Mouse (Mus musculus): ENCODE results near the gene Ube2o. TPM values are rescaled to one million over a fixed set of nuclear protein-coding genes. Genes with fewer than 3 reads are reported as not detected.
A peak's percentile ranks its signal among the peaks of the same experiment; 100 is the strongest.
"Not testable (repeated sequence)": the region's sequence is repeated elsewhere in the genome, so short reads cannot be mapped to it uniquely, and the experiment has no call there.

Ube2o gene
- polyA plus RNA-seq, 2 experiments from 2014 or later = 2.2 TPM

DNA sequence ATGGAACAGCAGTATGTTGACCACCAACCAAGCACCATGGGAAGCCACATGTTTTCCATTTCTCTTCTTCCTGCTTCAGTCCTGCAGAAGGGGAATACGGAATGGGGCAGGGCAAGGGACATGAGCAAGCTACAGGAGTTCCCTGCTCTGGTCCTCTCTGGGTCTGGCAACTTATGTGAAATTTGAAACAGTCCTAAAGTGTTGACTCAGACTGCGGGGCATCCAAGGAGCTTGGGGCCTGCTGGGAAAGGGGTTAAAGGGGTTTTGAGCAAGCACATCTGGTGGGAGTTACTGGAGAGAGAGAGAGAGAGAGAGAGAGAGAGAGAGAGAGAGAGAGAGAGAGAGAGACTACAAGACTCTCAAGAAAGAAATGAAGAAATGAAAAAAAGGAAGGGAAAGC is 72.6 kb downstream of the Ube2o start:
- ATAC-seq = no peak

DNA sequence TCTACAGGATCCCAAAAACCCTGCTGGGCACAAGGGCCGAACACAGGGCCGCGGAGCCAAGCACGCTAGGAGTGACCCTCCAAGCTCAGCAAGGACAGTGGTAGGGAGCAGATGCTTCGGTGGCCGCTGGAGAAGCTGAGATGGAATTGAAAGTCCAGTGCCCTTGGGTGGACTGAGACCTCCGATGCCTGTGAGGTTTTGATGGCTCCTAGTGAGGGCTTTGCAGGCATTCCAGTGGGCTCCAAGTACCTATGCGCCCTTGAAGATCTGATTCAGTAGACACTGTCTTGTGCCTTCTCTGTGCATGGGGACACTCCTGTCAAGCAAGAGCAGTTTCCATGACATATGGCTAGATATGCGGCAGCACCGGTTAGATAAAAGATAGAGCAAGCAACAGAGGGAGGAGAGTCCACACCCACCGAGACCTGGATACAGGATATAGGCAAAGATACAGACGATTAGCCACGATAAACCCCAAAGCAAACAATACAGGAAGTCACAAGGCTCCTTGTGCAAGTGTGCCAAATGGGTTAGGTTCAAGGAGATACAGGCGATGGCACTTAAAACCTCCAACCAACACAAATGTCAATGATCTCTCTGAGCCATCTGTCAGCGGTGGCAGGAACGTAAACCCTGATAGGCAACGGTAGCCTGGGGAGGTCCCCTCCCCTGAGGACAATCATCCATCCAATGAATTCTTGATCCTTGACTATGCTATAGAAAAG is 74.9 kb downstream of the Ube2o start:
- no peak for ATAC-seq

DNA sequence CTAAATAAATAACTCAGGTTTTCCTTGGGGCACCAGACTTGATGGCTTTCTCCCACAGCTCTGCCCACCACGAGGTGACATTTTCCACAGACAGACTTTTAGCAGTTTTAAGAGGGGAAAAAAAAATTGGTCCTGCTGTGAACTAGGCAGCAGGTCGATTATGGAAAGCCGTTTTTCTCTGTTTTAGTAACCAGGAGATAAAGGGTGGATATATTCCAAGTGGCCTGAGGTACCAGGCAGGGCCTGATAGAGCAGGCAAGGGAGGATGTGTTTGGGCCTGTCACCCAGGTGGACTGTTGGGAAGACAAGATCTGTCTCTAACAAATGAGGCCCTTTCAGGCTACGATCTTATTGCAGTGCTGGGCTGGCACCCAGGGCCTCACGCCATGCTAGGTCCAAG is 75.7 kb downstream of the Ube2o start:
- ATAC-seq = no peak

DNA sequence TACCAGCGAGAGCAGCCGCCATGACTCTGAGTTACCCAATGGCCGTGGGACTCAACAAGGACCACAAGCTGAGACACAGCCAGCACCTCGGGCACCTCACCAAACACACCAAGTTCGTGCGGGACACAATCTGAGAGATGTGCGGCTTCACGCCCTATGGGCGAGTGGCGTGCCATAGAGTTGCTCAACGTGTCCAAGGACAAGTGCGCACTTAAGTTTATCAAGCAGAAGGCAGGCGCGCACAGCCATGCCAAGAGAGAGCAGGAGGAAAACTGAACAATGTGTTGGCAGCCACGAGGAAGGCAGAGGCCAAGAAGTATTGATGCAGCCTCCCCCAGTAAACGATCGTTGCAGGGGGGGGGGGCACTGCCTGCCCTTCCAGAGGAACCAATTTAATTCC is 76.7 kb downstream of the Ube2o start:
- ATAC-seq = no peak

DNA sequence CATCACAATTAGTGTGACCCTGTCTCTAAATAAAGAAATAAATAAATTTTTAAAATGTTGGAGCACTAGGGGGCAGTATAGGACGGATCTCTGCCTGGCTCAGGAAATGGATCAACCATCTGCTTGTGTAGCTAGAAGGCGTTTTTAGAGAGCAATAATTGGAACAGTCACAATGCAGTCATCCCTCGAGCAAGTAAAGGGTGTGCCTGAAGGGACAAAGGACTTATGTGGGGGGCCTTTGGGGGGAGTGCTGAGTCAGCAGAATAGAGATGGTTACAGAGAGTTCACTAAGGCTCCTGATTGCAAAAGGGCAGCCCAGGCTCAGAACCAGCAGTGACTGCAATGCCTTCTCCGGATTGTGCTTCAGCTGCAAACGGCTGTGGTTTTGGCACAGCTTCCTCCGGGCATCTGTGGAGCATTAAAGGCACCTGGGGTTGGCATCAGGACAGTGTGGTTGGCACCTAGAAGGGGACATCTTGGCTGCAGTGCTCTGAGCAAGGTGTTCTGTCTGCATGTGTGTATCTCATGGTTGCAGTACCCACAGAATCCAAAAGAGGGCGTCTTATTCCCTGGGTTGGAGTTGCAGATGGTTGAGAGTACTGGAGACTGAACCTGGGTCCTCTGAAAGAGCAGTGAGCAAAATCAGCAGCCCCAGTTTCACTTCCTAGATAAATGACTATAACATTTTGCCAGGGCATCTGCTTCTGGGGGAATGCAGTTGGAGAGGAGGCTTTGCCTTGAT is 80.1 kb downstream of the Ube2o start:
- ATAC-seq = no peak

DNA sequence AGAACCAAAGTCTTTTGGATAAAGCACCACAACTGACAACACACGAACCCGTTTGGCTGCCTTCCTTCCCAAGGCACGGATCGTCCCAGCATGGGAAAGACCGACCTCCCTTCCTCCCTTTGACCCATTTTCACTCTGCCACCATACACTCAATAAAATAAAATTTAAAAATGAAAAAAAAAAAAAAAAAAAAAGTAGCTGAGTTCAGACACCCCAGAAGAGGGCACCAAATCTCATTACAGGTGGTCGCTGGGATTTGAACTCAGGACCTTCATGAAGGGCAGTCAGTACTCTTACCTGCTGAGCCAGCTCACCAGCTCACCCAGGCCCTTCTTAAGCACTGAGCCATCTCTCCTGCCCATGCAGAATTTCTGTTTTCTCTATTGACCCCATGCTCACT is 82.2 kb downstream of the Ube2o start:
- ATAC-seq = no peak

DNA sequence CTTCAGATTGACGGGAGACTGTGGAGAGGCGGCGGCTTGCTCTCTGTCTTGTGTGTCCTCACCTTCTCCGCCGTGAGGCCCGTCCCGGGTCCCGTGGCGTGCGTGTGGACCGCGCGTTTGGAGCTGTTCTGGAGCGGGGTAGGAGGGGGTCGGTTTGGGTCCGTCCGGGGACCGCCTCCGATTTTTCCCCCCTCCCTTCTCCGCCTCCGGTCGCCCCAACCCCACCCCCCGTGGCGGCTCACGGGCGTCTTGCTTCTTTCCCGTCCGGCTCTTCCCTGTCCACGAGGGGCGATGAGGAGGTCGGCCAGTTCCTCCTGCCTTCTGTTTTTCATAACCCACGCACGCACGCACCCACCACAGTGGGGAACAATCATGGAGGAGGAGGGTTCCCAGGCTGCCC is 82.7 kb downstream of the Ube2o start:
- ATAC-seq = no peak

DNA sequence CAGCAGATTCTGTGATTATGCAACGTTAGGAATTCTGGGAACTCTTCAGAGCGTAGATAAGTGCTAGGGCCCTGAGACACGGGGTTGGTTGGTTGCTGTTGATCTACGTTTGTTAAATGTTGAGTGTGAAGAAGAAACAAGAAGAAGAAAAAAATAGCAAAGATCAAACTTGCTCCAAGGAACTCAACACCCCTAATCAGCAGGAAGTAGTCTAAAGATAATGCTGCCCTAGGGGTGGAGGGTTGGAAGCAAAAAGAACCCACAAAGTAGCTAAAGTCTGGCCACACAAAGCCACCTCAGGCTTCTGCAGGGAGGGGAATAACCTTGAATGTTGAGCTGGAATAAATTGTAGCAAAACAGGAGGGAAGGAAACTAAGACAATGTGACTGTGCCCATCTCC is 83.9 kb downstream of the Ube2o start:
- no peak for ATAC-seq

DNA sequence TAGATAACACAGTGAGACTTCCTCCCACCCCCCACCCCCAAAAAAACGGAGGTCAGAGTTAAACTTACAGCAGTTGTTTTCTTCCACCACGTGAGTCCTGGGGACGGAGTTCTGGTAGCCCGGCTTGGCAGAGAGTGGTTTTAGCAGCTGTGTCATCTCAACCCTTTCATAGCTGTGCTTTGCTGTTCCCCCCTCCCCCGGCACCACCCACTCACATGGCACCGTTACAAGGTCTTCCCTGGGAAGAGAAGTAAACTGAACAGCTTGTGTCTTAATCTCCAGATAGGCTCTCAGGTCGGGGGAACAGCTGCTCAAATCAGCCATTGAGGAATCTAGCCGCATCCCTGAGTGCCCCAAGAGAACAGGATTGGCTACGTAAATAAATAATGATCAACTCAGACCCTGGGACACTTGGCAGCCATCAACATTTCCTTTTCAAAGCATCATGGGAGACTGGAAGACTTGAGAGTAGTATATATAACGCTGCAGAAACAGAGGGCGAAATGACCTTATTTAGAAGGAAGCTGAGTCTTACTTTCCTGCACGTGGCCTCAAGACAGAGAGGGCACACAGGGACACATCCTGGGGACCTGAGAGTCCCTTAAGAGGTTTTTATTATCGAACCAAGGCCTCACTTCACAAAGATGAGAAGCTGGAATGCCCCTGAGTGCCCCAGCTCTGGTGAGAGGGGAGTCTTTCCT is 86.6 kb downstream of the Ube2o start:
- ATAC-seq = no peak

DNA sequence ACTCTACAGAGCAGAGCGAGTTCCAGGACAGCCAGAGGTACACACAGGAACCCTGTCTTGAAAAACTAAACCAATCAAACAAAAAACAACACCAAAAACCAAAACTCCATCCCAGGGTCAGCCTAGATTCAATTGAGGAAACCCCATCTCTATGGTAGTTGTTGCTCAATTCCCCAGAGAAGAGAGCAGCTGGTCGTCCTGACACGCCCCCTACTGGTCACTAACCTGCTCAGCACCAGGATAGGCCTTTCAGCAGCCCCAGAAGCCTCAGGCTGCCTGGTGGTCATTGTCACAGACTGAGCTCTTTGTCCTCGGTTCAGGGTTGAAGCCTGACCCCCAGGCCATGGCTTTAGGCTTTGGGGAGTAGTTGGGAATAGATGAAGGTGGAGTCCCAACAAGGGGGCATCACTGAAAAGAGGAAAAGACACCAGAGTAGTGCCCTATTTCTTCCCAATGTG is 87.4 kb downstream of the Ube2o start, which contains the start of gene Prpsap1:
Gene Prpsap1, minus strand, starts transcription at position 408 of the 458 bp plus-strand sequence.
- ATAC-seq = no peak

DNA sequence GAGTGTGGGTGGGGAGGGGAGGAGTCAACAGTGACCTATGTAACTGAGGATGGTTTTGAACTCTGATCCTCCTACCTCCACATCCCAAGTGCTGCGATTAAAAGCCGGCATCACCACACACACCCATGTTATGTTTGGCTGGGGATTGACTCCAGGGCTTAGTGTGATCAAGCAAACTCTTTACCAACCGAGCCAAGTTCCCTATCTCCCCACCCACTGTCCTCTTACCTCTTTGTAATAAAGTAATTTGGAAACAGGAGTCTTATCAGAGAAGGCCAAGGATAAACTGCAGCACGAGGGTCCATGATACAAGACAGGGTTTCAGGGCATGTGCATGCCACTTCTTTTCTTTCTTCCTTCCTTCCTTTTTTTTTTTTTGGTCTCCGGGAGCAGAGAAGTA is 88.1 kb downstream of the Ube2o start:
- no peak for ATAC-seq

DNA sequence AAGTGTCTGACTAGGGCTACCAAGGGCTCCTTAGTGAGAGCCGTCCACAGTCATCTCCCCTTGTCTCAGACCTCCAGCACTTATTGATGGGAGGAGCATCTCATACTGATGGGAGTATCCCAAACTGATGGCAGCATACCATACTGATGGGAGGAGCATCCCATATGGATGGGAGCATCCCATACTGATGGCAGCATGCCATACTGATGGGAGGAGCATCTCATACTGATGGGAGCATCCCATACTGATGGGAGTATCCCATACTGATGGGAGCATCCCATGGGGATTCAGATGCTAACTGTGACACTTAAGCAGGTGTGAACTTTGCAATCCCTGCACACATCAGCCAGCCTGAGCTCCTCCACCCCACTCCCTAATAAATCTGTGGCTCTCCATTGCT is 88.7 kb downstream of the Ube2o start:
- ATAC-seq = not testable (repeated sequence)

DNA sequence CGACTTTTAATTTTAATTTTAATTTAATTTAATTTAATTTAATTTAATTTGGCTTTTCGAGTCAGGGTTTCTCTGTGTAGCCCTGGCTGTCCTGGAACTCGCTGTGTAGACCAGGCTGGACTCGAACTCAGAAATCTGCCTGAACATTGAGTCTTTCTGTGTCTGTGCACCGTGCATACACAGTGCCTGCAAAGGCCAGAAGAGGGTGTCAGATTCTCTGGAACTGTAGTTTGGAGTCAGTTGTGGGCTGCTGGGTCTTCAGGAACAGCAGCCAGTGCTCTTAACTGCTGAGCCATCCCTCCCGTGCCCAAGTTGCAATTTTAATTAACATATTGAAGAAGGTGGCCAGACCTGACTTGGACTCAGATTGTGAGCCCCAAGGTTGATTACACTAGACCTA is 89.9 kb downstream of the Ube2o start:
- no peak for ATAC-seq

DNA sequence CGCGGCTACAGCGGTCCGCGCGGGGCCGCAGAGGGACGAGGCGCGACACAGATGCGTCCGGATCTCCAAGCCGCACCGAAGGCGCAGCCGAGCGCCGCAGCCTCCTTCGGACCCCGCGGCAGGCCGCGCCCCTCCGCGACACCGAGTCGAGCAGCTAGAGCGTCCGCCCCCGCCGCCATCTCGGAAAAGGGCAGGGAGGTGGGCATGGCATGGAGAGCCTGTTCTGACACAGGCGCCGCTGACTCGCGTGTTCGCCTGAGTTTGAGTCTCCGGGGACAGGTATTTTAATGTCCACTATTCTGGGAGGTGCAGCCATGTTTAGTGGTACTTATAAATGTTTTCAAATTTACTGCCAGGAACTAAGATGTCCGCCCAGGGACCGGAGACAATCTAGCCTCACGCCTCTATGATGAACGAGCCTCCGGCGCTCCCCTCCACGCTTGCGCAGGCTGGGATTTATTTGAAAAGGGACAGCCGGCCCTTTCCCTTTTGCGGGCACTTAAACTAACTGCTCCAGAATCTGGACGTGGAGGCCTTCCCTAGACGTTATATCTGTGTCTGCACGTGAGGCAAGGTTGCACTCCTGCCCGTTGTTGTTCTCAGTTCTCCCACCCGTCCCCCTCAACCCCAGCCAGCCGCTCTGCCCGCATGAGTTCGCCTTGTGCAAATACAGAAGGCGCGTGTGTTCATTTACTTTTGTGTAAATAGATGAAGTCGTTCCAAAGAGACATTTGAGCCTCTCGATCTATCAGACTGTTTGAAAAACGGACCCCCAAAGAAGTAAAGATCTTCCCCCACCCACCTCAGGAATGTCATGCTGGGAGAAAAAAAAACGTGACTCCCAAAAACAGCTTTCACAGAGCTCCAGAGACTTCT is 90.8 kb downstream of the Ube2o start:
- ATAC-seq = peak; percentile 90

DNA sequence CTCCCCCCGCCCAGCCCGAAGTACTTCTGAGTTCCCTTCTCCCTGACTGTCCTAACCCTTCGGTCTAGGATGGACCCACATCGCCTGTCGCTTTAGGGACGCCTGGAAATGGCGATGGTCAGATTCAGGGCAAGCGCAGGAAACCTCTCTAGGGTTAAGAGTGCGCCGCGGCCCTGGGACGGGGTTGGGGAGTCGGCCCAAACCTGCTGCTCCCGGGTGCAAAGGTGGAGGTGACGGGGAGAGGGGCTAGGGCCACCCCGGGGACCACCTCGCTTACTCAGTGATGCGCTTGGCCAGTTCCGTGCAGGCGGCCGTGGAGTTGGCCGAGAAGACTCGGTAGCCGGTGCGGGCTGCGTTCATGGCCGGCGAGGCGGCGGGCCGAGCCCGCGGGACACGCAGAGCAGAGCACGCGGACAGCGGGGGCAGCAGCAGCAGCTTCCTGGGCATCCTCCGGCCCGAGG is 91.4 kb downstream of the Ube2o start:
- ATAC-seq = peak; percentile 24

DNA sequence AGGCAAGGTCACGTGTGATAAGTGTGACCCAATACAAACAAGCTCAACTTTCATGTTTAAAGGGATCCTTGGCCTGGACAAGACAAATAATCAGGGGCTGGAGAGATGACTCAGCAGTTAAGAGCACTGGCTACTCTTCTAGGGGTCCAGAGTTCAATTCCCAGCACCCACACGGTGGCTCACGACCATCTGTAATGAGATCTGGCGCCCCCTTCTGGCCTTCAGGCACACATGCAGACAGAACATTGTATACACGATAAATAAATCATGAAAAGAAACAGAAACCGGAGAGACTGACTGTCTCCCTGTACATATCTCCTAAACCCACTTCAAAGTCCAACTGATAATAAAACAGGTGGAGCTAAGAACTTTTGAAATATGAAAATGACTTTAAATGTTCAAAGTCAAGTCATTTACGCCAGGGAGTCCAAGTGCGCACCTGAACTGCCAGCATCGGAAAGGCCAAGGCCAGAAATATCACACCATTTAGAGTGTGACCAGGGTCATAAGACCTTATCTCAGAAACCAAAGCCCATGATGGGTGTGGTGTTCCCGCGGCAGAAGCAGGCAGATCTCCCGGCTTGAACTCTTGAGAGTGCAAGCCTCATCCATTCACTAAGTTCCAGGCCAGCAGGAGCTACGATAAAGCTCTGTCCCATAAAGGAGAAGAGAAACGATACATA is 92.4 kb downstream of the Ube2o start:
- no peak for ATAC-seq

DNA sequence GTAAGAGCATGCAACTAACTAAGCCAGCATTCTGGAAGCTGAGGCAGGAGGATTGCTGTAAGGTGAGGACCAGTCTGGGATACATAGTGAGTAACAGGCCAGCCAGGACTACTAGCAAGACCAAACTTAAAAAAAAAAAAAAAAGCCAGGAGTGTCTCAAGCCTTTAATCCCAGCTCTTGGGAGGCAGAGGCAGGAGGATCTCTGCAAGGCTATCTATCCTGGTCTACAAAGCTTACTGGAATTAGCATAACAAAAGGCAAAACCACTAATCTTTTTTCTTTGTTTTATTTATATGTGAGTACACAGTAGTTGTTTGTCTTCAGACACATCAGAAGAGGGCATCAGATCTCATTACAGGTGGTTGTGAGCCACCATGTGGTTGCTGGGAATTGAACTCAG is 93.0 kb downstream of the Ube2o start:
- ATAC-seq = no peak
